Mouse (Mus musculus) right cerebral cortex, postnatal 25 days (tissue): ENCODE results near the gene Nes.

Source experiments
- DNase-seq: peaks from one replicate; pipeline ENCODE4 v3.0.0; 2022

Gene Nes

DNA sequence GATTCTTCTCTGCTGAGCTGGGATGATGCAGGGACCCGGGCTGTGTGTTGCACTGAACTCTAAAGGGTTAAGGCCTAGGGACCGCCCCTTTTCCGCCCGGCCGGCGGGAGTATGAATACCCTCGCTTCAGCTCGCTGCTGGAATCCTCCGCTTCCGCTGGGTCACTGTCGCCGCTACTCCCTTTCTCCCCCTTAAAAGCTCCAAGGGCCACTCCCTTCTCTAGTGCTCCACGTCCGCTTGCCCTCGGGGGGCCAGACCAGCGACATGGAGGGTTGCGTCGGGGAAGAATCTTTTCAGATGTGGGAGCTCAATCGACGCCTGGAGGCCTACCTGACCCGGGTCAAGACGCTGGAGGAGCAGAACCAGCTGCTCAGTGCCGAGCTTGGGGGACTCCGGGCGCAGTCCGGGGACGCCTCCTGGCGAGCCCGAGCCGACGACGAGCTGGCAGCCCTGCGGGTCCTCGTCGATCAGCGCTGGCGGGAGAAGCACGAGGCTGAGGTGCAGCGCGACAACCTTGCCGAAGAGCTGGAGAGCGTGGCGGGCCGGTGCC is at the start of gene Nes:
Gene Nes (plus strand): TSS at position 140 of the 550 bp plus-strand sequence.
- no peak for DNase-seq

DNA sequence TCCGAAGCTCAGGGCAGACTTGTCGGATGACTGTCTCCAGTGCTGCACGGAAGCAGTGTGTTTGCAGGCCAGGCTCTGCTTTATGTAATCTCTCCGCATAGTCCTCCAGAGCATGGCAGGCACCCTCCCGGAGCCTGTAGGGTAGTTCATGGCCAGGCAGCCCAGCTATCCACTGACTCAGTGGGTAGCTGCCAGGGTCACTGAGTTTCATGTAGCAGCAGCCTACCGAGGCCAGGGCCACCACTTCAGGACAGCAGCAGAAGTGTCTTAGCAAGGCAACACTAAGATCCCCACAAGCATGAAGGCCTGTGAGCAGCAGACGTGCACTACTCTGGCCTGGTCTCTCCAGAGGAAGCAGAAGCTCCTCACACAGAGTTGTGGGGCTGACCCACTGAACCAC is 45.9 kb upstream of the Nes start:
- no peak for DNase-seq

DNA sequence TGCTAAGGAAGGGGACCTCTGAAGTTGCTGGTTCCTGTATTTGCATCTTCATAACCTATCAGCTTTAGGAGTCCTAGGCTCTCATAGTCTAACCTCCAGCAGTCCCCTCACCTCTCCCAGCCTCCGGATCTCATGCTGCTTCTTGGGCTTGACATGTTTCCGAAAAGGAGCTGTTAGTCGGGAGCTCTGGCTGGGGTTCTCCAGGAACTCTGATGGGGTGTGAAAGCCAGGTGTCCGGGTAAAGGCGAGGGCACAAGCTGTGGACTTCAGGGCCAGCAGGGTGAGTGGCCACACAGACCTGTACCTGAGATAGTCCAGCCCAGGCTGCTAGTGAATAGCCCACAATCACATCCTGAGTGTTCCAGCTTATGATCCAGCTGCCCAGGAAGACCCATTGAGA is 43.4 kb upstream of the Nes start:
- DNase-seq = no peak

DNA sequence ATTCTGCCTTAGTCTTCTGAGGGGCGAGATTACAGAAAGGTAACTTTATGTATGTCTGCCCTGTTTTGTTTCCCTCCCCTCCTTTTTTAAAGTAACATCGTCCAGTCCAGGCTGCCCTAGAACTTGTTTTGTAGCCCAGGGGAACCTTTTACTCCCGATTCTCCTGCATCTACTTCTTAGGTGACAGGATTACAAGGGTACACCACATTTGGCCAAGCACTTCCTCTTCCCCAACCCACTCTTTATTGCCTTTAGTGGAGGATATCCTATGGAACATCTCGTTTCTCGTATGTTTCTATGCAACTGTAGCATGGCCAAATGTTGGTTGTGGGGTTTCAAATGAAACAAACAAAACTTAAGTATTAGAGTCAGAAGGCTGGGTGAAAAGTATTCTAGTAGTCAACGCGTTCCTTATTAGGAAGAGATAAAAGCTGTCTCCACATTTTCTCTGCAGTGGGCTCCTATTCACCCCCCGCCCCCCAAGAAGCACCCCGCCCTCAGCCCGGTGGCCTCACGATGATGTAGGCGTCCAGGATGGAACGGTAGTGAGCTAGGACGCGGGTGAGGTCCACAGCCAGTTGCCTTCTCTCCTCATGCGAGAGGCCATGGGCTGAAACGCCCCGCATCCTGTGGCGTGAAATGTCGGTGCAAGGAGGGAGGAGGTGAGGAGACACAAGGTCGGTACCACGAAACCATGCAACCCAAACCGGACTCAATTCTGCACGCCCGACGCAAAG is 41.4 kb upstream of the Nes start:
- no peak for DNase-seq

DNA sequence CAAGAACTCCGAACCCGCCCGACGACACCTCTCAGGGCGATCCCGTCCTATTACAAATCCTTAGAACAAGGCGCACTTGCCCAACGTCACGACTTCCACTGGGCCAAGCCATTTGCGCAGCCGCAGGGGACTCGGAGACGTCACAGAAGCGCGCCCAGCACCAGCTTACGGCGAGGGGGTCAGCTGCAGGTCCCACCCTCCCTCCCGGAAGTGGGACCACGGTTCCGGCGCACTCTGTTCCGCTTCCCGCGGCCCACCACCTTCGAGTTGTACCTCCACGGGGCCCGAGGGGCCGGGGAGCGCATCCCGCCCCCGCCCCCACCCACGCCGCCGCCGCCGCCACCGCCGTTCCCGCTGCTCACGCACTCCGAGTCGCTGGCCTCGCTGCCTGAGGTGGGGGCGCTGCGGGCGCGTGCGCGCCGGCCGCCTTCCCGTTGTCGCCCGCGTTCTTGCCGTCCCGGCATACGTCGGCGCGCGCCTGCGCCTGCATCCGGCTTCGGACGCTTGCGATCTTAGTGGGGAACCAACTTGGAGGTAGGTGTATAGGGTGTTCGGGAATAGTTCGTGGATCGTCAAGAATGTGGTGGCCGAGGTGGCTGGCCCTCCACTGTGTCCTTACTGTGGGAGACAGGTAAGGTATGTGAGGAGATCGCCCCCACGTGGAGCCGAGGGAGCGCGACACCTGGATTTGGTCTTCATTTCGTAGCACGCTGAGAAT is 40.6 kb upstream of the Nes start, which contains the start of the genes Isg20l2 and Rrnad1:
Gene Isg20l2 (plus strand): TSS at position 237 of the 718 bp plus-strand sequence.
Gene Rrnad1 (minus strand): TSS at position 640 of the 718 bp plus-strand sequence.
- peak; percentile 98 for DNase-seq

DNA sequence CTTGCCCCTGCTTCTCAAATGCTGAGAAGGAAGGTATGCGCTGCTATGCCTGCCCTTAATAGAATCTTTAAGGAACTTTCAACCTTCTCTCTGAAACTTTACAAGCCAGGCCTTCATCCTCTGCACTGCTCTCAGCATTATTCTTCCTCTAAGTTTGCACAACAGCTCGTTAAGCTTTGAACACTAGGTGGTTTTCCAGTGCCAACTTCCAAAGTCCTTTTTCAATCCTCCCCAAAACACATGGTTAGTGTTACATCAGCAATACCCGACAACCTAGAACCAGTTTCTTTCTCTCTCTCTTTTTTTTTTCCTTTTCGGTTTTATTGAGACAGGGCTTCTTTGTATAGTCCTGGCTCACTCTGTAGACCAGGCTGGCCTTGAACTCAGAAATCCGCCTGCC is 36.9 kb upstream of the Nes start:
- no peak for DNase-seq

- no peak for DNase-seq
Observed at GRCm38 (mm10) chr3:87934501-87934900, 36.4 kb upstream of the Nes start.

DNA sequence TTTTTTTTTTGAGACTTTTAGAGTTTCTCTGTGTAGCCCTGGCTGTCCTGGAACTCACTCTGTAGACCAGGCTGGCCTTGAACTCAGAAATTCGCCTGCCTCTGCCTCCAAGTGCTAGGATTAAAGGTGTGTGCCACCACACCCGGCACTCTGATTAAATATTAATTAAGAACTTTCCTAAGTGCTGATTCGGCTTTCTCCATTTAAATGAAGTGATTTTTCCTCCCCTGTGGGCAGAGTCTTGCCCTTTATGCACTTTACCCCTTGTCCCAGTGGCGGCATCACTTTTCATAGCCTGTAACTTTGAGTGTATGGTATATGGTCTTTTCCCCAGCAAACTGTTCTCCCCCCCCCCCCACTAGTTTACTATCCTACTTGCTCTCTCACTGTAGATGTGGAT is 35.7 kb upstream of the Nes start:
- no peak for DNase-seq

DNA sequence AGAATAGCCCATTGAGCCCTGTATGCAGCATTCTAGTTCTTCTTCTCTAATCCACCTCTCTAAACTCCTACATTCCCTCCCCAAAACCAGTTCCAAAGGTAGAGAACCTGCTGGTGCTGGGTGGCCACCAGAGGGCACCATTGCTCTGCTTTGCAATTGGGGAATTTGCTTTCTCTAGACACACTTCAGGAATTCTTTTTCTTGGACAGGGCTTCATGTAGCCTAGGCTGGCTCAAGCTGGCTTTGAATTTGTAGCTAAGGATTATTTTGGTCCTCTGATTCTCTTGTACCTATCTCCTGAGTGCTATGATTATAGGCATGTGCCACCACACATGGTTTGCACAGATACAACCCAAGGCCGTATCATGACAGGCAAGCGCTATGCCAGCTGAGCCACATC is 35.1 kb upstream of the Nes start:
- DNase-seq = peak; percentile 75

- no peak for DNase-seq
Observed at GRCm38 (mm10) chr3:87940611-87941010, 30.3 kb upstream of the Nes start.

DNA sequence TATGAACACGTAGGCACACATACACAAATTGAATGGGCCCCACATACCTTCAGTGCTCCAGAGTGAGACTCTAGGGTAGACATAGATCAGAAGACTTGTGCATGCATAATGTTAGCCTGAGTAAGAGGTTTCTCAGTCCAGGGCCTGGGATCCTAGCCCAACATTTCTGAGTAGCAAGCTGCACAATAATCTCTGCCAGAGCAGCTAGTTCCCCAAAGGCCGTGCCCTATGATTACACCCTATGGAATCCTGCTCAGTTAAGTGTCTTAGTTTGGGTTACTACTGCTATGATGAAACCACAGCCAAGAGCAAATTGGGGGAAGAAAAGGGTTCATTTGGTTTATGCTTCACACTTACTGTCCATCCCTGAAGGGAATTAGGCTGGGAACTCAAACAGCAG is 28.4 kb upstream of the Nes start:
- no peak for DNase-seq

DNA sequence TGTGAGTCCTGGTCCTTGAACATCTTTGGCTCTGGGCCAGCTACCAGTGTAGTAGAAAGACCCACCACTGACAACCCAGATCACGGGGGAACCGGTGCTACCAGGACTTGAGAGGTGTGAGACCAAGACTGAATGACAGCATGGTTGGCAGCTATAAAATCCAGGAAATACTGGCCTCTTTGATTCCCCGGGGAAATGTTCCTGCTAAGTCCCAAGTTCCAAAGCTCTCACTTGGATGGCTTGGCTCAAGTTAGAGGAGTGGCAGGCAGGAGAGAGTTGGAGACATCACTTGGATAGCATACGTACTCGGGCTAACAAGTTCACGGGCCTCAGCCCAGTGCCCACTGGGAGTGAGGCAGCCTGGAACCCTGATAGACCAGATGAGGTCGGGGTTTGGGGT is 27.3 kb upstream of the Nes start:
- DNase-seq = no peak

GRCm38 (mm10) chr3:87944838-87945600 is 25.9 kb upstream of the Nes start:
- no peak for DNase-seq

DNA sequence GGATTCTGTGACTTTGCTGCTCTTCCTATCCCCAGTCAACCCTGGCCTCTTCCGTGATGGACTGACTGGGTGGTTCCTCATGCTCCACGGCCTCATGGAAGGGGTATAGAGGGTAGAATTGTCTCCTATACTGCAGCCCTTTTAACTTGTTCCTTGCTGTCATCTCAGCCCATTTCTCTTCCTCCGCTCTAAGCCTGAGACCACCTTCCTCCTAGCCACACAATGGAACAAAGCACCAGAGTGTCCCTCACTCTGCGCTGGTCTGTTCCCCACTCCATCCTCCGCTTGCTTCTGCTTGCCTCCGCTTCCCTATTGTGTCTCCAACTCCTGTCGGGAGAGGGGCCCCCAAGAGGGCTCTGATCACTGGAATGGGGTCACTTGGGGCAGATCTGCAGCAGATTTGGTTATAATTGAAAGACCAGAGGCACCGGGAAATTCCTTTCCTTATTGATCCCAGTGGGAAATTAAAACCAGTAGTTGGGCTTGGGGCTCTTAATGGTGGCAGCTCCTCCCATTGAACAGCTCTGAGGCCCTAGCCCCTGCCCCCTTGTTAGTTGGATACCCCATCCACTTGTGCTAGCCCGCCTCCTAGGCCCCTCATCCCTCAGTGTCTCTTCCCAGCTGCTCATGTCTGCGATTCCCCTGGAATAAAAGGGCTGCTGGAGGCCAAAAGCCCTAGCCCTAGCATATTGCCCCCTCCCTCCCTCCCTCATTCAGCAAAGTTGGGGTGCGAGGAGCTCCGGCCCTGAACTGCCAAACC is 24.9 kb upstream of the Nes start:
- DNase-seq = no peak

GRCm38 (mm10) chr3:87946541-87946860 is 24.4 kb upstream of the Nes start:
- DNase-seq = no peak

DNA sequence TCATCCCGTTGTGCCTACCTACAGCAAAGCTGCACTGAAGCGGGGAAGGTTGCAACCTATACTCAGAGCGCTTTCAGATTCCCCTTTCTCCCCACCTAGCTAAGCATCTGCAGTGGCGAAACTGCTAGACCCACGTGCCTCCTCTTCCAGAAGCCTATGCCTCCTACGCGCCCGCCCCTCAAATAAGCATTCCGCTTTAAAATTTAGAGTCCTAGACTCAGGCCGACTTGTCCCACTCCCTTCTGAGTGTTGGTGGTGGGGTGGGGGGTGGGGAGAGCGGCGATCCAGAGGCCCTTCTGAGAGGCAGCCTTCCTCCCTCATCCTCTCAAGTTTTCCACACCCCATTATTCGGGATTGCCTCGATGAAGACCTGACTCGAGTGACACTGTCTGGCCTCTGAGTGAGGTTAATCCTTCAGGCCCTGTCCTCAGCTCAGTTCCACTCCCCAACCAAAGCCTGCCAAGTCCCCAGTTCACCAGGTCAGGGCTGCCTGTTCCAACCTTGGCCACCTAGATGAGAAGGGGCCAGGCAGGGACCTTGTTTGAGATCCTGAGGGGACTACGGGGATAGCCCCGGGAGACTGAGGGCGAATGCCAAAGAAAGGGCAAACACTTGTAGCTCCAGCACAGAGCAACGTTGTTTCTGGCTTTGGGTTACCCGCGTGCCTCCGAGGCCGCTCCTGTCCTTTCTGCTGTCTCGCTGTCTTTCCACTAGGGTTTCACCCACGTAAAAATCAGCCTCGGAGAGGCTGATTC is 23.6 kb upstream of the Nes start:
- DNase-seq = no peak

DNA sequence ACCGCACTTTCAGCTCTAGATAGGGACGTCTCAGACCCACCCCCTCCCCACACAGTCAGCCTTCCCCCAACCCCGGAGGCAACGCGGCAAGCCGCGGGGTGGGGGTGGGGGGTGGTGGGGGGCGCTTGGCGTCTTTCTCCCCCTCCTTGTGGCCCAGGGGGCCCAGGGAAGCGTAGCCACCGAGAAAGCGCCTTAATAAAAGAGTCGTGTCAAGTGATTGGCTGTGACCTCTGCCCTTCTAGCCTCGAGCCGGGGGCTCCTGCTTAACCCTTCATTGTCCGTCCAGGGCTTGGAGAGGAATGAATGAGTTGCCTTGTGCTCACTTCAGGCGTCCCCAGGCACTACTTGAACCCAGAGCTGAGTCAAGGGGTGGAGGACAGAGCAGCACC is 23.1 kb upstream of the Nes start:
- DNase-seq = no peak

DNA sequence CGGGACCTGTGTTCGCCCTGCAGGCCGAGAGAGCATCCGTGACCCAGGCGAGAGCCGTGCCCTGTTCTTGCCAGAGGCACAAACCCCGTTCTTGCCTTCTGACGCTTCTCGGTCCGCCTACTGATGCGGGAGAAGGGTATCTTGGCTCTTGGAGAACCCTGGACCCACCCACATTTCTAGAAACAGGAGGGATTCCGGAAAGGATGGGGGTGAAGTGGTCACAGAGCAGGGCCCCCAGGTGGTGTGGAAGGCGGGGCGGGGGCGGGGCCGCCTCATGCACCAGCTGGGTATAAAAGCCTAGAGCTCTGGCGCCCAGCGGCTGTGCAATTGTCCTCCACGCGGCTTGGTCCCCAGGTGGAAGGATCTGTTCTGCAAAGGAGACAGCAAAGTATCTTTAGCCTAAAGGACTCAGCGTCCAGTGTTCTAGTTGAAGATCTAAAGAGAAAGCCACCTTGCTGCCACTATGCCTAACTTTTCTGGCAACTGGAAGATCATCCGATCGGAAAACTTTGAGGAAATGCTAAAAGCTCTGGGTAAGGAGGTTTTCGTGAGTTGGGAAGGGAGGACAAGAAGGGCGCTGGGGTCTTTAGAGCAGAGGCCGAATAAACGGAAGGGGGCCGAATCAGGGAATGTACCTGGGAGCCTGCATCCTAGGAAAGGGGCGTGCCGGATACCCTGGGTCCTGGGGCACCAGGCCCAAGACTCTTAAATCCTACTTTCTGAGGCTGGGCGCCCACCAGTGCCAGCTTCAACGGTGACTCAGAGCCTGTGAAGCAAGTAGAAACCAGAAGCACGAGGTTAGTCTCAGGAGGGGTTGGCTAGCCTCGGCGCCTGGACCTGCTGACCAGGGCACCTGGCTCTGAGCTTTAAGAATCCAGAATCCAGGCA is 22.3 kb upstream of the Nes start, which contains the start of gene Crabp2:
Gene Crabp2 (plus strand): TSS at position 289 of the 888 bp plus-strand sequence.
- no peak for DNase-seq

DNA sequence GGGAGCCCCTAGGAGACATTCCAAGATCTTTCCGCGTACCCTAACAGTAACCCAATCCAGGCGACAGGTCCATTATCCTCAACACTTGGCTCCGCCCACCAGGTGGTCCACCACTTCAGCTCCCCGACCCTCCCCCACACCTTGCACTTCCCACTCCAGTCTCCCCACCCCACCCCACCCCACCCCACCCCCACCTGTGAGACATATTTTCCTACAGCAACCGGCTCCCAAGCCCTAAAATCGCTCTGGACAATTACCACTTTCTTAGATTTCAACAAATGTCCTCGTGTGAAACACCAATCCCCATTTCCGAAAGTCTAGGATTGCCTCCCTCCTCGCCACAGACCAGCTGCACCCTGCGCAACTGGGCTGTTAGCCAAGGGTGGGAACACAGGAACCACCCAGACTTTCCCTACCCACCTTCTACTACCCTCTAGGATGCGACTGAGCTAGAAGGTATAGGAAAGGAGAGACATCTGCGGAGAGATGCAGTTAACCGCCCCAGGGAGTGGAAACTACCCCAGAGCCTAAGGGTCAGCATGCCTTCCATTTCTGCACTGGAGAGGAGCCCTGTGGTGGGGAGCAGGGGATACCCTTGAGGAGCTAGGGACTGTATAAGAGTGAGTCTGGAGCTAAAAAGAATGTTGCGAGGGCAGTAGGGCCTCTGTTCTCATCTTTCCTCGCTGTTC is 21.5 kb upstream of the Nes start:
- no peak for DNase-seq

DNA sequence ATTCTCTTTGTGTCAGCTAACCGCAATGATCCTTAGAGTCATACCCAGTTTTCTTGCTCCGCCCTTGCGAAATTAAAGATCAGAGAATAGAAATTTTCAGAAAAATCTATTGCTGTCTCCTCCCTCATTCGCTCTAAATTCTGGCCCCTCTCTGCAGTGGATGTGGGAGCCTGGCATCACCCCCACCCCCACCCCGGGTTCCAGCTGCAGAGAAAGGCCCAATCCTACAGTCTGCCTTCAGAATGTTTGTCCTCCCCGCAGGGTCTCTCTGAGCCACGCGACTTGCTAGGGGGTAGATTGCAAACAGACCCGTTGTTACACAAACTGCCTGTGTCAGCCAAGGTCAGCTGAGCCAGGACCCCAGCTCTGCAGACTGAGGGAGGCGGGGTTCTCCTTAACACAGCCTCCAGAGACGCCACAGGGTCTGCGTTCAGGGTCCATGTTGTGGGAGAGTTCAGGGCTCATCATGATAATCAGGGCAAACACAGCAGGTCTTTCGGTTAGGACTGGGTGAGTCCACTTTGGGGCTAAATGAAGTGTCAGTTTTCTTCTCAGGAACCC is 20.8 kb upstream of the Nes start:
- DNase-seq = no peak
